Mouse (Mus musculus): ENCODE measurements around the gene D430041D05Rik. TPM values are rescaled to one million over a fixed set of nuclear protein-coding genes. Genes with fewer than 3 reads are reported as not detected.
A peak's percentile ranks its signal among the peaks of the same experiment; 100 is the strongest.

The D430041D05Rik gene
- polyA plus RNA-seq, 1 experiment from 2014 or later: 7.9 TPM

- WGBS: 87% methylated on average over 23 of the region's 23 CpGs
- Histone ChIP-seq H3K27ac (ENCODE audit: low read depth, low read length) (no peak overlapping the region), H3K4me3 (ENCODE audit: low read depth, low read length) (no peak overlapping the region)
Observed at GRCm38 (mm10) chr2:104167765-104168164, 243.0 kb downstream of the D430041D05Rik start.

GRCm38 (mm10) chr2:104165631-104166030, 245.2 kb downstream of the D430041D05Rik start:
- no peak for DNase-seq (ENCODE audit: low spot score)
- Histone ChIP-seq H3K9ac (ENCODE audit: low read length) (no peak overlapping the region), H3K9me3 (replicated peaks; ENCODE audit: control insufficient read depth, low read length) (no peaks in the 10 kb centered on the region), H3K36me3 (ENCODE audit: control insufficient read depth, insufficient read depth, low read length) (no peaks in the 10 kb centered on the region), H3K4me2 (ENCODE audit: low read length) (no peak overlapping the region), H3K27me3 (replicated peaks; ENCODE audit: control insufficient read depth, insufficient read depth, low read length) (no peaks in the 10 kb centered on the region), H3K4me1 (ENCODE audit: control insufficient read depth, insufficient read depth, low read length) (peaks cover 10% of the 10 kb centered on the region), H3K27ac (ENCODE audit: low read depth, low read length) (no peak overlapping the region), H3K4me3 (ENCODE audit: low read depth, low read length) (no peak overlapping the region)
- WGBS: 85% methylated on average over 2 of the region's 2 CpGs
- ATAC-seq: no peak

More at GRCm38 (mm10) chr2:104167765-104168164, 243.0 kb downstream of the D430041D05Rik start:
- Histone ChIP-seq H3K27me3 (replicated peaks; ENCODE audit: control insufficient read depth, insufficient read depth, low read length) (no peaks in the 10 kb centered on the region), H3K9me3 (replicated peaks; ENCODE audit: control insufficient read depth, low read length) (no peaks in the 10 kb centered on the region), H3K9ac (ENCODE audit: low read length) (no peak overlapping the region), H3K4me1 (ENCODE audit: control insufficient read depth, insufficient read depth, low read length) (peaks cover 10% of the 10 kb centered on the region), H3K36me3 (ENCODE audit: control insufficient read depth, insufficient read depth, low read length) (no peaks in the 10 kb centered on the region), H3K4me2 (ENCODE audit: low read length) (no peak overlapping the region)
- DNase-seq (ENCODE audit: low spot score) (no peak), ATAC-seq (peak; percentile 8; the same call in 1 of the 2 replicates)

GRCm38 (mm10) chr2:104163978-104164487, 246.8 kb downstream of the D430041D05Rik start:
- H3K4me2 ChIP-seq (ENCODE audit: low read length): no peak overlapping the region
- no peak overlapping the region for H3K9ac ChIP-seq (ENCODE audit: low read length)
- H3K27ac ChIP-seq (ENCODE audit: low read depth, low read length): no peak overlapping the region
- H3K36me3 ChIP-seq (ENCODE audit: control insufficient read depth, insufficient read depth, low read length): no peaks in the 10 kb centered on the region
- no peaks in the 10 kb centered on the region for H3K27me3 ChIP-seq (replicated peaks; ENCODE audit: control insufficient read depth, insufficient read depth, low read length)
- WGBS: 91% methylated on average over 4 of the region's 4 CpGs
- no peaks in the 10 kb centered on the region for H3K9me3 ChIP-seq (replicated peaks; ENCODE audit: control insufficient read depth, low read length)
- DNase-seq (ENCODE audit: low spot score) (no peak), ATAC-seq (no peak)
- H3K4me3 ChIP-seq (ENCODE audit: low read depth, low read length): no peak overlapping the region
- H3K4me1 ChIP-seq (ENCODE audit: control insufficient read depth, insufficient read depth, low read length): peaks cover 10% of the 10 kb centered on the region

- Histone ChIP-seq H3K27ac (ENCODE audit: low read depth, low read length) (no peak overlapping the region), H3K9me3 (replicated peaks; ENCODE audit: control insufficient read depth, low read length) (no peaks in the 10 kb centered on the region), H3K9ac (ENCODE audit: low read length) (no peak overlapping the region), H3K36me3 (ENCODE audit: control insufficient read depth, insufficient read depth, low read length) (no peaks in the 10 kb centered on the region), H3K4me1 (ENCODE audit: control insufficient read depth, insufficient read depth, low read length) (peaks cover 5% of the 10 kb centered on the region), H3K4me3 (ENCODE audit: low read depth, low read length) (no peak overlapping the region), H3K4me2 (ENCODE audit: low read length) (no peak overlapping the region), H3K27me3 (replicated peaks; ENCODE audit: control insufficient read depth, insufficient read depth, low read length) (no peaks in the 10 kb centered on the region)
- DNase-seq (ENCODE audit: low spot score) (no peak), ATAC-seq (no peak)
- 81% methylated on average over 7 of the region's 7 CpGs for WGBS
Observed at GRCm38 (mm10) chr2:104163418-104163817, 247.4 kb downstream of the D430041D05Rik start.

- Histone ChIP-seq H3K27ac (ENCODE audit: low read depth, low read length) (no peak overlapping the region), H3K4me1 (ENCODE audit: control insufficient read depth, insufficient read depth, low read length) (no peaks in the 10 kb centered on the region), H3K27me3 (replicated peaks; ENCODE audit: control insufficient read depth, insufficient read depth, low read length) (no peaks in the 10 kb centered on the region), H3K4me2 (ENCODE audit: low read length) (no peak overlapping the region), H3K9me3 (replicated peaks; ENCODE audit: control insufficient read depth, low read length) (no peaks in the 10 kb centered on the region), H3K4me3 (ENCODE audit: low read depth, low read length) (no peak overlapping the region), H3K36me3 (ENCODE audit: control insufficient read depth, insufficient read depth, low read length) (no peaks in the 10 kb centered on the region), H3K9ac (ENCODE audit: low read length) (no peak overlapping the region)
- ATAC-seq (no peak), DNase-seq (ENCODE audit: low spot score) (no peak)
- 92% methylated on average over 4 of the region's 4 CpGs for WGBS
Observed at GRCm38 (mm10) chr2:104157831-104158230, 253.0 kb downstream of the D430041D05Rik start.

GRCm38 (mm10) chr2:104153876-104154275, 256.9 kb downstream of the D430041D05Rik start:
- 0 out of 2 replicates have a peak, but pooled peaks cover 4% of the 10 kb centered on the region for H3K36me3 ChIP-seq (ENCODE audit: control insufficient read depth, insufficient read depth, low read length)
- 88% methylated on average over 3 of the region's 3 CpGs for WGBS
- no peaks in the 10 kb centered on the region for H3K27me3 ChIP-seq (replicated peaks; ENCODE audit: control insufficient read depth, insufficient read depth, low read length)
- ATAC-seq: no peak
- no peak overlapping the region for H3K27ac ChIP-seq (ENCODE audit: low read depth, low read length)
- H3K4me2 ChIP-seq (ENCODE audit: low read length): no peak overlapping the region
- H3K9ac ChIP-seq (ENCODE audit: low read length): no peak overlapping the region
- no peak overlapping the region for H3K4me3 ChIP-seq (ENCODE audit: low read depth, low read length)
- H3K9me3 ChIP-seq (replicated peaks; ENCODE audit: control insufficient read depth, low read length): no peaks in the 10 kb centered on the region
- no peaks in the 10 kb centered on the region for H3K4me1 ChIP-seq (ENCODE audit: control insufficient read depth, insufficient read depth, low read length)
- no peak for DNase-seq (ENCODE audit: low spot score)

- Histone ChIP-seq H3K4me3 (ENCODE audit: low read depth, low read length) (no peak overlapping the region), H3K27me3 (replicated peaks; ENCODE audit: control insufficient read depth, insufficient read depth, low read length) (no peaks in the 10 kb centered on the region), H3K27ac (ENCODE audit: low read depth, low read length) (no peak overlapping the region), H3K36me3 (ENCODE audit: control insufficient read depth, insufficient read depth, low read length) (0 out of 2 replicates have a peak, but pooled peaks cover 4% of the 10 kb centered on the region), H3K9ac (ENCODE audit: low read length) (no peak overlapping the region), H3K9me3 (replicated peaks; ENCODE audit: control insufficient read depth, low read length) (no peaks in the 10 kb centered on the region), H3K4me1 (ENCODE audit: control insufficient read depth, insufficient read depth, low read length) (no peaks in the 10 kb centered on the region), H3K4me2 (ENCODE audit: low read length) (no peak overlapping the region)
- DNase-seq (ENCODE audit: low spot score) (no peak), ATAC-seq (no peak)
- 78% methylated on average over 4 of the region's 4 CpGs for WGBS
Observed at GRCm38 (mm10) chr2:104153345-104153744, 257.5 kb downstream of the D430041D05Rik start.

- no peak overlapping the region for H3K4me2 ChIP-seq (ENCODE audit: low read length)
- H3K4me1 ChIP-seq (ENCODE audit: control insufficient read depth, insufficient read depth, low read length): no peaks in the 10 kb centered on the region
- no peak overlapping the region for H3K27ac ChIP-seq (ENCODE audit: low read depth, low read length)
- DNase-seq (ENCODE audit: low spot score) (no peak), ATAC-seq (no peak)
- H3K9ac ChIP-seq (ENCODE audit: low read length): no peak overlapping the region
- WGBS: 91% methylated on average over 6 of the region's 6 CpGs
- no peak overlapping the region for H3K4me3 ChIP-seq (ENCODE audit: low read depth, low read length)
- 0 out of 2 replicates have a peak, but pooled peaks cover 4% of the 10 kb centered on the region for H3K36me3 ChIP-seq (ENCODE audit: control insufficient read depth, insufficient read depth, low read length)
- no peaks in the 10 kb centered on the region for H3K9me3 ChIP-seq (replicated peaks; ENCODE audit: control insufficient read depth, low read length)
- no peaks in the 10 kb centered on the region for H3K27me3 ChIP-seq (replicated peaks; ENCODE audit: control insufficient read depth, insufficient read depth, low read length)
Observed at GRCm38 (mm10) chr2:104150608-104151397, 260.0 kb downstream of the D430041D05Rik start.

All from forebrain, embryonic 14.5 days (tissue).